Mouse (Mus musculus): Measurements from ENCODE around the gene Frmd8. TPM values are rescaled to one million over a fixed set of nuclear protein-coding genes. Genes with fewer than 3 reads are reported as not detected.
"Not testable (repeated sequence)": the region's sequence is repeated elsewhere in the genome, so short reads cannot be mapped to it uniquely, and the experiment has no call there.

The Frmd8 gene
- polyA plus RNA-seq, 1 experiment = 18.1 TPM

DNA sequence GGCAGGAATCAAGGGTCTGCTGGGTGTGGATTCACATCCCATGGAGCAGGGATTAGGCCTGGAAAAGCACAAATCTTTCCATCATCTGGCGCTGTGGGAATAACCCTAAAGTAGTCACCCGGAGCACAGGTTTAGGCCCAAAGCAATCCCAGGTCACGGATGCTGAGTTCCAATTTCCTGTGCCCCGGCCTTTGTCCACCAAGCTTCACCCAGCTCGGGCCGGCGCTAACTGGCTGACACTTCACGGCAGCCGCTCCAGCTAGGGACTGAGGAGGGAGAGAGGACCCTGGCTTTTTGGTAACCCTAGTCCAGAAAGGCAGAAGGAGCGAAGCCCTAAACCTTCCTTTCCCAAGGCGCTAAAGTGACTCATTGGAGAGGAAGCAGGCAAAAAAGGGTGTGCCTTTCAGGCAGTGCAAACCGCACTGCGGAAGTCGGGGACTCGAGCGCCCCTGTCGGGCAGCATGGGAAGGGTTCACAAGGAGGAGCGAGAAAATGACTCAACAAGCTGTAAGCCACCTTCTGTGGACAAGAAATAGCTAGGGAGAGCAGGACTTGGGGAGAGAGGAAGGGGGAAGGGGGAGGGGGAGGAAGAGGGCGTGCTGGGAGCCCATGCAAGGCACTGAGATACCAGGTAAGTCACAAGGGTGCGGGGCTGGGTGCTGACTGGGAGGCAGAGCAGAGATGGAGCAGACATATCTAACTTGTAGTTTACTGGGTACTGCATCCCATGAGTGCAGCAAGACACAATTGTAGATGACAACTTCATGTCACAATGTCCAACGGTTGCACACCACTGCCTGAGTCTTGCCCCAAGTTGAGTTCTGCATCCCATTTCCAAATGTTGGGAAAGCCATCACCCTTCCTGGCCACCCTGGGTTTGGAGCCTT lies 57.1 kb downstream of the Frmd8 start:
- Histone ChIP-seq H3K4me1 (ENCODE audit: control insufficient read depth, insufficient read depth, low read length) (peaks cover 10% of the 10 kb centered on the region), H3K27ac (ENCODE audit: control insufficient read depth, insufficient read depth, low read depth, low read length, poor library complexity) (peak overlapping the region; percentile 85), H3K4me3 (replicated peaks; ENCODE audit: control insufficient read depth, low read depth, low read length) (peak overlapping the region; percentile 55)
- TF ChIP-seq POLR2A (IDR thresholded peaks at IDR 0.05; ENCODE audit: borderline replicate concordance, control insufficient read depth, low read depth, low read length) = peak; percentile 69; the same call in 1 of the 2 replicates
- TF ChIP-seq CTCF (IDR thresholded peaks at IDR 0.05; ENCODE audit: control insufficient read depth, insufficient read depth, low read length) = peak; percentile 93
- WGBS = 4% methylated on average over 21 of the region's 21 CpGs

DNA sequence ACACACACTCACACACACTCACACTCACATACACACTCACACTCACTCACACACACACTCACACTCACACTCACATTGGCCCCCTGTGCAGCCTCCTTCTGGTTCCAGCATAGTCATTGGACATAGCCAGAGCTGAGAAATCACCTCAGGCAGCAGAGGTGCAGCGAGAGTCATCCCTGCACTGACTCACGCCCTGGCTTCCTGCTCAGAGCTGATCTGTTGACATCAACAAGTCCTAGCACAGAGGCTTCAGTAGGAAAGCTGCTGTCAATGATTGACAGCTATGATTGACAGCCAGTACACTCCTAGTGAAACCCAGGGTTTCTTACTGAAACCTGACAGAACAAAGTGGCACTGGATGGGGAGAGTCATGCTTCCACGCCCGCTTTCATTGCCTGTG lies 59.1 kb downstream of the Frmd8 start:
- no peak for TF ChIP-seq POLR2A (IDR thresholded peaks at IDR 0.05; ENCODE audit: borderline replicate concordance, control insufficient read depth, low read depth, low read length)
- no peak for TF ChIP-seq CTCF (IDR thresholded peaks at IDR 0.05; ENCODE audit: control insufficient read depth, insufficient read depth, low read length)
- peaks cover 10% of the 10 kb centered on the region for H3K4me1 ChIP-seq (ENCODE audit: control insufficient read depth, insufficient read depth, low read length)
- 65% methylated on average over 4 of the region's 4 CpGs for WGBS
- no peak overlapping the region for H3K4me3 ChIP-seq (replicated peaks; ENCODE audit: control insufficient read depth, low read depth, low read length)
- no peak overlapping the region; the same call in 1 of the 2 replicates for H3K27ac ChIP-seq (ENCODE audit: control insufficient read depth, insufficient read depth, low read depth, low read length, poor library complexity)

DNA sequence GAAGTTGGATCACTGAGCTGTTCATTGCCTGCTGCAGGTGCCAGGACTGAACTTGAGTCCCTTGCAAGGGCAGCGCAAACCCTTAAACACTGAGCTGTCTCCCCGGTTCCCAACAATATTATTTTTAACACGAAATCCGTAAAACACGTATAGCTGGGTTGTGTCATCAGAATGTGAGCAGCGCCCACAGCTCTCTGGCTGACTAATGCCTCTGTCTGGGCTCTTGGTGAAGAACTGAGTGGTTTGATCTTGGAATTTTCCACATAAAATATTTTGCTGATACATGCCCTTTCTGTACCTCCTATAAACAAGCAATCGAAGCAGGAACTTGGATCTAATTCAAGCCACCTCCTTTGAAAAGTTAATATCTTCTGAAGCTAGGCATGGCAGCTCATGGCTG lies 60.1 kb downstream of the Frmd8 start:
- 78% methylated on average over 7 of the region's 7 CpGs for WGBS
- H3K4me3 ChIP-seq (replicated peaks; ENCODE audit: control insufficient read depth, low read depth, low read length) = no peak overlapping the region
- no peak overlapping the region for H3K27ac ChIP-seq (ENCODE audit: control insufficient read depth, insufficient read depth, low read depth, low read length, poor library complexity)
- peaks cover 10% of the 10 kb centered on the region for H3K4me1 ChIP-seq (ENCODE audit: control insufficient read depth, insufficient read depth, low read length)
- no peak for TF ChIP-seq CTCF (IDR thresholded peaks at IDR 0.05; ENCODE audit: control insufficient read depth, insufficient read depth, low read length)
- no peak for TF ChIP-seq POLR2A (IDR thresholded peaks at IDR 0.05; ENCODE audit: borderline replicate concordance, control insufficient read depth, low read depth, low read length)

DNA sequence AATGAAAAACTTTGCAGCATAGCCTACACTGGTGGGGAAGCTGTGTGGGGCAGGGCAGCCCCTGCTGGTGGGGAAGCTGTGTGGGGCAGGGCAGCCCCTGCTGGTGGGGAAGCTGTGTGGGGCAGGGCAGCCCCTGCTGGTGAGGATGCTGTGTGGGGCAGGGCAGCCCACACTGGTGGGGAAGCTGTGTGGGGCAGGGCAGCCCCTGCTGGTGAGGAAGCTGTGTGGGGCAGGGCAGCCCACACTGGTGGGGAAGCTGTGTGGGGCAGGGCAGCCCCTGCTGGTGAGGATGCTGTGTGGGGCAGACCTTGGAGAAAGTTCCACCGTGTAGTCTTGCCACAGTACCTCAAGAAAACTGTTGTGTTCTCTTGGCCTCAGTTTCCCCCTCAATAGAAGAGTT lies 61.0 kb downstream of the Frmd8 start:
- H3K27ac ChIP-seq (ENCODE audit: control insufficient read depth, insufficient read depth, low read depth, low read length, poor library complexity) = not testable (repeated sequence)

DNA sequence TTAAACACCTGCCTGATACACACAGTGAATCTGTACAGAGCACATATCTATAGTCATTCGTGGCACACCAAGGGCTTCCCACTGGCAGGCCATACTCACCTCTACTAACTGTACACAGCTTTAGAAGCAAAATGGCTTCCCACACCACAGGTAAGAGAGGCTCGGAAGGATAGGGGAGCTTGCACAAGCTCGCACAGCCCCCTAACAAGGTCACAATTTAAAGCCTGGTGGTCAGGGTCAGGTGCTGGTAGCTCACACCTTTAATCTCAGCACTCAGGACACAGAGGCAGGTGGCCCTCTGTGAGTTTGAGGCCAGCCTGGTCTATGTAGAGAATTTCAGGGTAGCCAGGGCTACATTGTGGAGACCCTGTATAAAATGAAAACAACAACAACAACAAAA lies 61.5 kb downstream of the Frmd8 start:
- TF ChIP-seq CTCF (IDR thresholded peaks at IDR 0.05; ENCODE audit: control insufficient read depth, insufficient read depth, low read length) (no peak), POLR2A (IDR thresholded peaks at IDR 0.05; ENCODE audit: borderline replicate concordance, control insufficient read depth, low read depth, low read length) (no peak)
- H3K4me1 ChIP-seq (ENCODE audit: control insufficient read depth, insufficient read depth, low read length) = peaks cover 7% of the 10 kb centered on the region; the same call in 1 of the 2 replicates
- 76% methylated on average over 3 of the region's 3 CpGs for WGBS
- H3K27ac ChIP-seq (ENCODE audit: control insufficient read depth, insufficient read depth, low read depth, low read length, poor library complexity) = no peak overlapping the region
- H3K4me3 ChIP-seq (replicated peaks; ENCODE audit: control insufficient read depth, low read depth, low read length) = no peak overlapping the region

More for the DNA sequence above, 61.0 kb downstream of the Frmd8 start:
- H3K4me3 ChIP-seq (replicated peaks; ENCODE audit: control insufficient read depth, low read depth, low read length); H3K4me1 ChIP-seq (ENCODE audit: control insufficient read depth, insufficient read depth, low read length): not testable (repeated sequence)
- peak; percentile 15; the same call in 1 of the 2 replicates for TF ChIP-seq CTCF (IDR thresholded peaks at IDR 0.05; ENCODE audit: control insufficient read depth, insufficient read depth, low read length)
- 0% methylated on average over 1 of the region's 1 CpGs for WGBS

GRCm38 (mm10) chr19:5811771-5812504 lies 63.1 kb downstream of the Frmd8 start:
- peaks cover 6% of the 10 kb centered on the region for H3K4me1 ChIP-seq (ENCODE audit: control insufficient read depth, insufficient read depth, low read length)
- 78% methylated on average over 7 of the region's 7 CpGs for WGBS
- H3K27ac ChIP-seq (ENCODE audit: control insufficient read depth, insufficient read depth, low read depth, low read length, poor library complexity) = no peak overlapping the region
- no peak overlapping the region for H3K4me3 ChIP-seq (replicated peaks; ENCODE audit: control insufficient read depth, low read depth, low read length)
- TF ChIP-seq POLR2A (IDR thresholded peaks at IDR 0.05; ENCODE audit: borderline replicate concordance, control insufficient read depth, low read depth, low read length) (no peak), CTCF (IDR thresholded peaks at IDR 0.05; ENCODE audit: control insufficient read depth, insufficient read depth, low read length) (no peak)

DNA sequence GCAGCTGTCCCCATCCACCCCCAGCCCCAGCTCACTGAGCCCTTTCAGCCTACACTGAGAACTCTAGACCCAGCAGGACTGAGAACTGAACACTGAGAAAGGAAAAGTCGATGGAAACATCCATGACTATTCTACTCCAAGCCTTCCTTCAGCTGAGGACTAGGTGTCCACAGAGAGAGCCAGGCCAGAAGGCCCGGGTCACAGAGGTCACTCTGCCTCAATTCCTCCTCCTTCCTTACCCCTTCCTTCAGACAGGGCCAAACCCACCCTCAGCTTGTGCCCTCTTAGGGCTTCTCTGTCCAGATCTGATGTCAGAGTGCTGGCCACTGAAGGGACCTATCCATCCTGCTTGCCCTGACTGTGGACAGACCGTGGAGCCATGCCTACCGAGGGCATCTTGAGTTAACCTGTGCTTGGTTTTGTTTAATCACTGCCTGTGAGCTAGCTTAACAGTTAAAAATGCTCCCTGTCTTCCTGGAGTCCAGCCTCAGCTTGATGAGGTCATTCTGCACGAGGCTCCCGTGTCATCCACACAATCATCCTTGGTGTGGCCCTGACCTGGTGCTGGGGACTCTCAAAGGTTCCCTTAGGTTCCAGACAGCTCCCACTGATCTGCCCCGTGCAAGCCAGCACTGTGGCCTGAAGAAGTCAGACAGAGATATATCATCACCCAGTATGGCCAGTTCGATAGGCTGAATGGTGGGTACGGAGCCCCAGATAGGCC lies 64.1 kb downstream of the Frmd8 start:
- H3K27ac ChIP-seq (ENCODE audit: control insufficient read depth, insufficient read depth, low read depth, low read length, poor library complexity) = no peak overlapping the region
- TF ChIP-seq POLR2A (IDR thresholded peaks at IDR 0.05; ENCODE audit: borderline replicate concordance, control insufficient read depth, low read depth, low read length) (no peak), CTCF (IDR thresholded peaks at IDR 0.05; ENCODE audit: control insufficient read depth, insufficient read depth, low read length) (no peak)
- 82% methylated on average over 9 of the region's 9 CpGs for WGBS
- peaks cover 7% of the 10 kb centered on the region for H3K4me1 ChIP-seq (ENCODE audit: control insufficient read depth, insufficient read depth, low read length)
- no peak overlapping the region for H3K4me3 ChIP-seq (replicated peaks; ENCODE audit: control insufficient read depth, low read depth, low read length)
